Mouse (Mus musculus): ENCODE results near the gene Lenep. TPM values are rescaled to one million over a fixed set of nuclear protein-coding genes. Genes with fewer than 3 reads are reported as not detected.
A peak's percentile ranks its signal among the peaks of the same experiment; 100 is the strongest.

The Lenep gene
- polyA plus RNA-seq, 1 experiment from 2014 or later: not detected

DNA sequence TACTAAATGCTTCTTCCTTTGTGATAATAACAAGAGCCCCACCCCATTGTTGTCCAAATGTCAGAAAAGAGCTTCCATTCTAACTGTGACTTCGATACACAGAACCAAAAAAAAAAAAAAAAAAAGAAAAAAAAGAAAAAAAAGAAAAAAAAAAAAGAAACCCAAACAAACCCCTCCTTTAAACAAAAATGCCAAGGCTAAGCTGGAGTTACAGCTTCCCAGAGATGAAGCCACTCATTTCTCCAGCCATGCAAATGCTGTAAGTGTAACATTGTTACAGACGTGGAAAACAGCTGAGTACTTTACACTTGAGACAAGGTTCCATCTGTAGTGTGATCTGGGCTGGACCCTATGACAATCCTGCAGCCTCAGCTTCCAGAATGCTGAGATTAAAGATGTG, 14.5 kb upstream of the Lenep start:
- Histone ChIP-seq H3K36me3 (ENCODE audit: control insufficient read depth, insufficient read depth) (peaks cover 29% of the 10 kb centered on the region), H3K9ac (ENCODE audit: low read depth, low read length) (peak overlapping the region; percentile 71), H3K4me2 (ENCODE audit: low read depth, low read length) (peak overlapping the region; percentile 65), H3K27ac (ENCODE audit: low read length) (peak overlapping the region; percentile 81), H3K9me3 (replicated peaks; ENCODE audit: control insufficient read depth, low read length) (no peaks in the 10 kb centered on the region), H3K27me3 (ENCODE audit: control insufficient read depth, insufficient read depth, low read depth, low read length) (no peaks in the 10 kb centered on the region), H3K4me1 (ENCODE audit: control insufficient read depth, low read depth, low read length) (peaks cover 34% of the 10 kb centered on the region), H3K4me3 (ENCODE audit: low read depth, low read length) (peak overlapping the region; percentile 83)
- ATAC-seq (ENCODE audit: low read depth): no peak
- WGBS (ENCODE audit: insufficient replicate concordance): 8% methylated on average over 2 of the region's 2 CpGs

DNA sequence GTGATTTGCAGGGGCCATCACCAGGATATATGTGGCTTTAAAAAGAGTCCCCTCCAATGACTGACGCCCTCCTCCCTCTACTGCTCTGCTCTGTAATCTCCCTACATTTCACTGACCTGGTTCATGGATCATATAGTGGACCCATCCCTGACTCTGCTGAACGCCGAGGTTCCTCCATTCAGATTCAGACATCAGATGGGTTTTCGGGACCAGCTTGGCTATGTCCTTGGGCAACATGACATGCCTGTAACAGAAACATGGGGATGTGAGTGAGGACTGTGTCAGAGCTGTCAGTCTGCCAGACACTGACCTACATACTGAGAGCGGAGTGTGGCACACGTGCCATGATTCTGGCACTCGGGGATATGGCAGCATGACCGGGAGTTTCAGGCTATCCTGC, 13.6 kb upstream of the Lenep start:
- Histone ChIP-seq H3K9me3 (replicated peaks; ENCODE audit: control insufficient read depth, low read length) (no peaks in the 10 kb centered on the region), H3K4me1 (ENCODE audit: control insufficient read depth, low read depth, low read length) (peaks cover 26% of the 10 kb centered on the region), H3K27ac (ENCODE audit: low read length) (no peak overlapping the region), H3K9ac (ENCODE audit: low read depth, low read length) (no peak overlapping the region), H3K27me3 (ENCODE audit: control insufficient read depth, insufficient read depth, low read depth, low read length) (no peaks in the 10 kb centered on the region), H3K4me2 (ENCODE audit: low read depth, low read length) (no peak overlapping the region), H3K36me3 (ENCODE audit: control insufficient read depth, insufficient read depth) (peaks cover 29% of the 10 kb centered on the region), H3K4me3 (ENCODE audit: low read depth, low read length) (no peak overlapping the region)
- 91% methylated on average over 8 of the region's 8 CpGs for WGBS (ENCODE audit: insufficient replicate concordance)
- no peak for ATAC-seq (ENCODE audit: low read depth)

DNA sequence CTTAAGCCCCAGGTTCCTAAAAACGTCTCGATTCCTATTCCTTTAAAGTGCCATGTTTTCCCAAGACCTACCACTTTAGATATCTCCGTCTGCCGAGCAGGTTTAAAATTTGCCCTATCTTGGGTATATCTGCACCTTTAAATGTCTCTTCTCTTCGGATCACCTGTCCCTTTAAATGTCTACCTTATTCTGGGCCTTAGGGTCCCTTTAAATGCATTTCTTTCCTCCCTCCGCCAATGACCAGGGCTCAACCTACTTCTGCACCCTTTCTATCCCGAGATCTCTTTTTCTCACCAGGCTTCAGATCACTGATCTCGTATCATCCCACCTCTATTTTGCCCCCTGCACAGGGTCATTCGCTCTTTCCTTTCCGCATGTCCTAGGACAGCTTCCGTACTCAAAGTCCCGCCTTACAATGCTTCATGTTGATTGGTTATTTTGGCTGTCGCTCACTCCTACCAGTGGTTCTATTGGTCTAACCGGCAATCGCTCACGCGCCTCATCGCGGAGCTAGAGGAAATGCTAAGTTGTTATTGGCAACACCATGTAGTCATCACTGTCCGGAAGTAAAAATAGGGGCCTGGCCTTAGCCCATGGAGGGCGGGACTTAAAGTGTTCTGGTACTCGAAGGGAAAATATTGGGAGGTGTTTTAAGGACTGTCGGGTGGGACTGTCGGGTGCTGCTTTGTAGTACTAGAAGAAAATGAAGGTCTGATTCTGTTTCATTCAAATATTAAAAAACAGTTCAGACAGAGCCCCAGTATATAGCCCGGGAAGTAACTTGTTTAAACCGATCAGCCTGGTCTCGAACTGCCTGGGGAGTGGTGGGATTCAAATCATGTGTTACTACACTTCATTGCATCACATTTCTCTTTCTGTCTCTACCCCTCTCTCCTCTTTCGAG, 9.1 kb upstream of the Lenep start, which contains the start of gene Flad1:
Gene Flad1 (minus strand): TSS at position 381 of the 904 bp plus-strand sequence.
- no peaks in the 10 kb centered on the region for H3K9me3 ChIP-seq (replicated peaks; ENCODE audit: control insufficient read depth, low read length)
- WGBS (ENCODE audit: insufficient replicate concordance): 5% methylated on average over 28 of the region's 28 CpGs
- H3K27ac ChIP-seq (ENCODE audit: low read length): peak within 1 kb of the TSS; percentile 5
- no peaks in the 10 kb centered on the region for H3K27me3 ChIP-seq (ENCODE audit: control insufficient read depth, insufficient read depth, low read depth, low read length)
- peak; percentile 100 for ATAC-seq (ENCODE audit: low read depth)
- H3K4me1 ChIP-seq (ENCODE audit: control insufficient read depth, low read depth, low read length): peaks cover 12% of the 10 kb centered on the region
- peak within 1 kb of the TSS; percentile 76 for H3K4me2 ChIP-seq (ENCODE audit: low read depth, low read length)
- peaks cover 35% of the 10 kb centered on the region for H3K36me3 ChIP-seq (ENCODE audit: control insufficient read depth, insufficient read depth)
- peak within 1 kb of the TSS; percentile 71 for H3K4me3 ChIP-seq (ENCODE audit: low read depth, low read length)
- peak within 1 kb of the TSS; percentile 70 for H3K9ac ChIP-seq (ENCODE audit: low read depth, low read length)

DNA sequence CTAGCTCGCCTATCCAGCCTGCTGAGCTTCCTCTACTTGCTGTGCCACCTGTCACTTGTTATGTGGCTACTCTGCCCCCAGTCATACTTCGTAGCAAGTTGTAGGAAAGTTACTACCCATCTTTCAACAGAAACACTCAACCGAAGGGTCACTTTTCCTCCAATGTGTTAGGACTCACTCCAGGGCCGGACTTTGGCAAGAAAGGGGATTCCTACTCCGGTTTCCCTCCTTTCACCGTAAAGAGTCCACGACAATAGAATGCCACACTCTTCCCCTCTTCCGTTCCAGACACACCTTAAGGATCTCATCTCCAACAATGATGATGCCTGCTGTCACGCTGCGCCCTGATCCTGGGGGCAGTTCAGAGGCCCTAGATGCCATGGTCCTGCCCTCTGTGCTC, 8.3 kb upstream of the Lenep start:
- Histone ChIP-seq H3K4me3 (ENCODE audit: low read depth, low read length) (peak overlapping the region; percentile 71), H3K9me3 (replicated peaks; ENCODE audit: control insufficient read depth, low read length) (no peaks in the 10 kb centered on the region), H3K4me1 (ENCODE audit: control insufficient read depth, low read depth, low read length) (peaks cover 7% of the 10 kb centered on the region), H3K36me3 (ENCODE audit: control insufficient read depth, insufficient read depth) (peaks cover 29% of the 10 kb centered on the region), H3K4me2 (ENCODE audit: low read depth, low read length) (peak overlapping the region; percentile 76), H3K27me3 (ENCODE audit: control insufficient read depth, insufficient read depth, low read depth, low read length) (no peaks in the 10 kb centered on the region), H3K27ac (ENCODE audit: low read length) (0 out of 2 replicates have a peak overlapping the region, but pooled peaks have one; percentile 5), H3K9ac (ENCODE audit: low read depth, low read length) (peak overlapping the region; percentile 70)
- 68% methylated on average over 10 of the region's 10 CpGs for WGBS (ENCODE audit: insufficient replicate concordance)
- ATAC-seq (ENCODE audit: low read depth): no peak

DNA sequence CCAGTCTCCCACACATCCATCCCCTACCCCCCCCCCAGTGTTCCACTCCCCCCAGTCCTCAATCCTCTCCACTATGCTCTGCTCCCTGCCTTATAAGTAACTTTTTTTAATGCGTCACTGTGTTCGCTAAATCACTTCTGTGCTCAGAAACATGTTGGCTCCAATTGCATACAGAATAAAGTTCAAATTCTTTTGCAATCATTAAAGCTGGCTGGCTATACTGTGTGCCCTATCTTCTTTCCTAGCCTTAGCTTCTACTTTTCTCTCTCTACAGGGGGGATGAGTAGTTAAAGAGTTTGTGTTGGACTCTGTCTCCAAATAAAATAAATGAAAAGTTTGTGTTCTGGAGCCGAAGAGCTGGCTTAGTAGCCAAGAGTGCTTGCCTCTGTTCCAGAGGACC, 7.1 kb upstream of the Lenep start:
- no peak for ATAC-seq (ENCODE audit: low read depth)
- no peaks in the 10 kb centered on the region for H3K9me3 ChIP-seq (replicated peaks; ENCODE audit: control insufficient read depth, low read length)
- WGBS (ENCODE audit: insufficient replicate concordance): 85% methylated on average over 3 of the region's 3 CpGs

DNA sequence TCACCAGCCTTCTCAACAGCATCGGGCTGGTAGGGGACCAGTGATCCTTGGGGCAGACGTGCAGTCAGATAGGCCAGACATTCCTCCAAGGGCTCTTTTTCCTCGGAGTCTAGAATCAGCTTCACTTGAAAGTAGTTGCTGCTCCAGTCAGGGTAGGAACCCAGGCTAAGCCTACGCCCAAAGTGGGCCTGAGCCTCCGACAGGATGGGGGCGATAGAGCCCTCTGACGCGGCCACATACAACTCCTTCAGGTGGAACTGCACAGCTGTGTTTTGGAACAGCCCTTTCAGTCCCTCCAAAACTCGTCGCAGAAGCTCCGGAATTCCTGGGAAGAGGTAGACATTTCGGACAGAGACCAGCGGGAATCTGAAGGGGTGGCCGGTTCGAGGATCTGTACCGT, 5.9 kb upstream of the Lenep start:
- peaks cover 11% of the 10 kb centered on the region; the same call in 1 of the 2 replicates for H3K36me3 ChIP-seq (ENCODE audit: control insufficient read depth, insufficient read depth)
- WGBS (ENCODE audit: insufficient replicate concordance): 71% methylated on average over 16 of the region's 16 CpGs
- no peak for ATAC-seq (ENCODE audit: low read depth)

More for the DNA sequence above, 7.1 kb upstream of the Lenep start:
- H3K27me3 ChIP-seq (ENCODE audit: control insufficient read depth, insufficient read depth, low read depth, low read length): no peaks in the 10 kb centered on the region
- H3K4me1 ChIP-seq (ENCODE audit: control insufficient read depth, low read depth, low read length): peaks cover 7% of the 10 kb centered on the region
- H3K9ac ChIP-seq (ENCODE audit: low read depth, low read length): no peak overlapping the region
- H3K4me2 ChIP-seq (ENCODE audit: low read depth, low read length): no peak overlapping the region
- peaks cover 19% of the 10 kb centered on the region for H3K36me3 ChIP-seq (ENCODE audit: control insufficient read depth, insufficient read depth)
- H3K4me3 ChIP-seq (ENCODE audit: low read depth, low read length): no peak overlapping the region
- H3K27ac ChIP-seq (ENCODE audit: low read length): no peak overlapping the region

DNA sequence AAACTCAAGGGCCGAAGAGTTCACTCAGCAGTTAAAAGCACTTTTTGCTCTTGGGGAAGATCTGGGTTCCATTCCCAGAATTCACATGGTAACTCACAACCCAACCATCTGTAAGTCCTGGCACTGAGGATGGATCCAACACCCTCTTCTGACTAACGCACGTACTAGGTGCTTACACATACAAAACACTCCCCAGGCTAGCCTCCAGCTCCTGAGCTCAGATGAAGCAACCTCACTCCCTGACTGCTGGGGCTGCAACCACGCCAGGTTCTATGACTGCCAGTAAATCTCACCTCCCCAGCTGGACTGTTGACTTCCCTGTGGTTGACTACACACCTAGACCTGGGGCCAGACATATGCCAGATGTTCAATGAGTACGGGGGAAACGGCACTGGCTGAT, 4.3 kb upstream of the Lenep start:
- Histone ChIP-seq H3K4me3 (ENCODE audit: low read depth, low read length) (no peak overlapping the region), H3K4me1 (ENCODE audit: control insufficient read depth, low read depth, low read length) (peaks cover 7% of the 10 kb centered on the region), H3K4me2 (ENCODE audit: low read depth, low read length) (no peak overlapping the region), H3K27ac (ENCODE audit: low read length) (no peak overlapping the region), H3K36me3 (ENCODE audit: control insufficient read depth, insufficient read depth) (peaks cover 13% of the 10 kb centered on the region), H3K9me3 (replicated peaks; ENCODE audit: control insufficient read depth, low read length) (no peaks in the 10 kb centered on the region), H3K27me3 (ENCODE audit: control insufficient read depth, insufficient read depth, low read depth, low read length) (no peaks in the 10 kb centered on the region), H3K9ac (ENCODE audit: low read depth, low read length) (no peak overlapping the region)
- no peak for ATAC-seq (ENCODE audit: low read depth)
- WGBS (ENCODE audit: insufficient replicate concordance): 79% methylated on average over 6 of the region's 6 CpGs

More for the DNA sequence above, 5.9 kb upstream of the Lenep start:
- no peaks in the 10 kb centered on the region for H3K9me3 ChIP-seq (replicated peaks; ENCODE audit: control insufficient read depth, low read length)
- H3K27ac ChIP-seq (ENCODE audit: low read length): no peak overlapping the region
- H3K4me2 ChIP-seq (ENCODE audit: low read depth, low read length): no peak overlapping the region
- H3K4me3 ChIP-seq (ENCODE audit: low read depth, low read length): no peak overlapping the region
- peaks cover 7% of the 10 kb centered on the region for H3K4me1 ChIP-seq (ENCODE audit: control insufficient read depth, low read depth, low read length)
- no peaks in the 10 kb centered on the region for H3K27me3 ChIP-seq (ENCODE audit: control insufficient read depth, insufficient read depth, low read depth, low read length)
- H3K9ac ChIP-seq (ENCODE audit: low read depth, low read length): no peak overlapping the region

DNA sequence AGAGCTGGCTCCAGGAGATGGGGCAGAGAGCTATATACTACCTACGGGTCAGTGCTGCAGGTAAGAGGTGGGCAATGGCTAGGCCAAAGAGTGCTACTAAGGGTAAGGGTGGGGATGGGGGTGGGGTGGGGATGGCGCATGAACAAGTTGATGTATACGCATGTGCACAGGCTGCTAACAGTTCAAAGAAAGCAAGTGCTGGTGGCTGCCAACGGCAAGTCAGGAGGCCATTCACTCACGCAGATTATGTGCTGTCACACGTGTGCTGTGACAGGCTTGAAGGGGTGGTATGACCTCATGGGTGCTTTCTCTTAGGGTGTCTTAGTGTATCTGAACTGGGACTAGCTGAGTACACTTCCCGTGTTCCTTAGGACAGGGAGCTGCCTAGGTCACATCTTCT, 1.3 kb downstream of the Lenep start:
- Histone ChIP-seq H3K4me2 (ENCODE audit: low read depth, low read length) (no peak overlapping the region), H3K9me3 (replicated peaks; ENCODE audit: control insufficient read depth, low read length) (no peaks in the 10 kb centered on the region), H3K27me3 (ENCODE audit: control insufficient read depth, insufficient read depth, low read depth, low read length) (no peaks in the 10 kb centered on the region), H3K36me3 (ENCODE audit: control insufficient read depth, insufficient read depth) (peaks cover 7% of the 10 kb centered on the region), H3K4me1 (ENCODE audit: control insufficient read depth, low read depth, low read length) (peaks cover 3% of the 10 kb centered on the region), H3K4me3 (ENCODE audit: low read depth, low read length) (no peak overlapping the region), H3K27ac (ENCODE audit: low read length) (no peak overlapping the region), H3K9ac (ENCODE audit: low read depth, low read length) (no peak overlapping the region)
- WGBS (ENCODE audit: insufficient replicate concordance): 79% methylated on average over 7 of the region's 7 CpGs
- no peak for ATAC-seq (ENCODE audit: low read depth)

DNA sequence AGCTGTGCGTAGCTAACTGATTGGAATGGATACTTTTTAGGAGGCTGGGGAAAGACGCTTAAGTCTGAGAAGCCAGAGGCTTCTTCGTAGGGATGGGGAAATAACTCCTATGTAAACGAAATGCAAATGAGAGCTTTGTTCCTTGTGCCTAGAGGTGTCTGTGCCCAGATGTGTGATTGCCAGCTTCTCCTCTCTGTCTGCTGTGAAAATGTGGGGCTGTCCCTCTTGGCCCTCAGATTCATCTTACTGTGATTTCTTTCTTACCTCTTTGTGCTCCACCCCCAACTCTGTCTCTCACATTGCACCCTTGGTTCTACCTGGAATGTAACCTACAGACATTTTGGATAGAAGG, 6.0 kb downstream of the Lenep start:
- peak overlapping the region; percentile 71 for H3K4me3 ChIP-seq (ENCODE audit: low read depth, low read length)
- H3K27me3 ChIP-seq (ENCODE audit: control insufficient read depth, insufficient read depth, low read depth, low read length): peaks cover 24% of the 10 kb centered on the region
- no peak overlapping the region for H3K9ac ChIP-seq (ENCODE audit: low read depth, low read length)
- H3K36me3 ChIP-seq (ENCODE audit: control insufficient read depth, insufficient read depth): no peaks in the 10 kb centered on the region
- no peak overlapping the region for H3K27ac ChIP-seq (ENCODE audit: low read length)
- H3K4me2 ChIP-seq (ENCODE audit: low read depth, low read length): peak overlapping the region; percentile 99
- WGBS (ENCODE audit: insufficient replicate concordance): under 1% methylated on average over 4 of the region's 4 CpGs
- ATAC-seq (ENCODE audit: low read depth): no peak
- no peaks in the 10 kb centered on the region for H3K9me3 ChIP-seq (replicated peaks; ENCODE audit: control insufficient read depth, low read length)
- peaks cover 30% of the 10 kb centered on the region for H3K4me1 ChIP-seq (ENCODE audit: control insufficient read depth, low read depth, low read length)

Measured in liver, embryonic 16.5 days (tissue).